Mouse (Mus musculus) embryonic facial prominence, embryonic 13.5 days (tissue): ENCODE measurements at regions not wholly inside any gene's neighbourhood (a gene's known extent, or its start where the extent isn't known, plus 50 kb on each side); places are given as distances from the start of the nearest gene placed in this dataset.

Experiments
- ATAC-seq: fragments of 200-750 bp; cut with Nextera tagmentation; 2 replicates; pipeline ENCODE4 v1.8.0; 2017; ENCODE audit warnings: low read depth; ENCODE audit not compliant: insufficient number of reproducible peaks, insufficient read depth, low FRiP score, low TSS enrichment
- H3K27ac ChIP-seq: fragments of 300-500 bp; sonication (generic); 2 replicates; pipeline ENCODE4 v1.5.1; 2015; ENCODE audit warnings: moderate library complexity, mild to moderate bottlenecking, inconsistent platforms
- H3K27me3 ChIP-seq: fragments of 300-500 bp; sonication (generic); 2 replicates; pipeline ENCODE4 v1.6.1; 2015; ENCODE audit warnings: mild to moderate bottlenecking, inconsistent platforms
- H3K36me3 ChIP-seq: fragments of 300-500 bp; sonication (generic); 2 replicates; pipeline ENCODE4 v1.6.1; 2015; ENCODE audit warnings: mild to moderate bottlenecking, inconsistent platforms
- H3K4me1 ChIP-seq: fragments of 300-500 bp; sonication (generic); 2 replicates; pipeline ENCODE4 v1.6.1; 2015; ENCODE audit warnings: inconsistent platforms
- H3K4me2 ChIP-seq: fragments of 300-500 bp; sonication (generic); 2 replicates; pipeline ENCODE4 v1.6.1; 2015; ENCODE audit warnings: moderate library complexity, mild to moderate bottlenecking, inconsistent platforms
- H3K4me3 ChIP-seq: fragments of 300-500 bp; sonication (generic); 2 replicates; pipeline ENCODE4 v1.5.1; 2015; ENCODE audit warnings: mild to moderate bottlenecking, inconsistent platforms
- H3K9ac ChIP-seq: fragments of 300-500 bp; sonication (generic); 2 replicates; pipeline ENCODE4 v1.6.1; 2015; ENCODE audit warnings: mild to moderate bottlenecking, inconsistent platforms
- H3K9me3 ChIP-seq: fragments of 300-500 bp; sonication (generic); 2 replicates; pipeline ENCODE4 v1.6.1; 2016; ENCODE audit warnings: inconsistent platforms
- WGBS: fragments of 180-500 bp; shearing (Covaris S2); methylation state at CpG from one replicate; pipeline ENCODE4 v1.1.7; 2015; ENCODE audit warnings: mixed read lengths; 5-methylcytosine and 5-hydroxymethylcytosine counted together

DNA sequence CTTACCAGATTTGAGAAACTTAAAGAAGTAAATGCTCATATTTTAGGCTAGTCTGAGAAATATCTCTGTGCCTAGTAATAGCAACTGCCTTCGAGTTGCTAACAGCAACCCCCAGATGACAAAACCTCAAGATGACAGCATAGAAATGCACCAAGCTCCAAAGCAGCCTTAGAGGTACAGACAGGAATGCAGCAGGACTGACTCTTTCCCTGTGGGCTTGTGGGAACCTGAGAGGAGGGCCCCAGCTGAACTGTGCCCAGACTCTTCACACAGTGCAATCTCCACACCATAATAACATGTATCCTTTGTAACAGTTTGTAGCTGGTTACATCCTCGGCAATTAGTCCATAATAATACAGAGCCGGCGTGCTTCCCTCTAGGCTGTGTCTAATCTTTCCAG, 252.9 kb upstream of the Spag17 start:
- H3K4me2 ChIP-seq, result no peak overlapping the region
- no peaks in the 10 kb centered on the region for H3K27me3 ChIP-seq
- 49% methylated on average over 4 of the region's 4 CpGs for WGBS
- peaks cover 8% of the 10 kb centered on the region; the same call in 1 of the 2 replicates for H3K4me1 ChIP-seq
- no peaks in the 10 kb centered on the region for H3K9me3 ChIP-seq
- H3K4me3 ChIP-seq, result no peak overlapping the region
- ATAC-seq, result no peak
- no peak overlapping the region for H3K27ac ChIP-seq
- no peaks in the 10 kb centered on the region for H3K36me3 ChIP-seq
- H3K9ac ChIP-seq, result no peak overlapping the region

DNA sequence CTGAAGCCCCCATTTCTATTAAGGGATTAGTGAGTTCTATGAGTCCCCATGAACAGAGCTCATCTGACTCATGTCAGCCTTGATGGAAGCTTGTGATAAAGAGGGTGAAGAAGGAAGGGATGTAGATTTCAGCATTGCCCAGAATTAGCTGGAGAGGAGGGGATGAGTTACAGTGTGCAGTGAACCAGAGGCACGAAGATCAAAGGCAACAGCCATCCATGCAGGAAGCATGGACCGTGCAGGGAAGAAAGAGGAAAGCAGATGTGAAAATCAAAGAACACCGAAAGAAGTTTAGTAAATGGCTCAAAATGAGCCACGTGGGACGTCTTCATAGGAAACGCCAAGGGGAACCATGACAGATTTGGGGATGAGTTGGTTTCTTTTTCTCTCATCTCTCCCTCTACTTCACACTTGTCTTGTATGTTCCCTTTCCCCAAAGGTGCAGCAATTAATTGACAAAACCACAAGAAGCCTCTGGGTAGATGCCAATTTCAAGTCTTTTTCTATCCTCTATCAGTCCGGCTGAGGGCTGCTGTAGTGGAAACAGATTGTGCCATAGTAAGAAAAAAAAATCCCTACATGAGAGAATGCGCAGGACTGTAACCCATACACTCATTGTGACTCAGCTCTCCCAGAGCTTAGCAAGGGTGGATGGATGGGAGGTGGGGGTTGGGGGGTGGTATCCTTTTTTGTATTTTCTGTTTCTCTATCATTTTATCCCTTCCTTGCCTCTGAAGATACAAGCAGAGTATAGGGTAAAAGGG, 243.7 kb upstream of the Spag17 start:
- no peak for ATAC-seq
- WGBS, result 34% methylated on average over 8 of the region's 8 CpGs
- Histone ChIP-seq H3K36me3 (no peaks in the 10 kb centered on the region), H3K4me1 (no peaks in the 10 kb centered on the region), H3K9me3 (no peaks in the 10 kb centered on the region), H3K4me3 (no peak overlapping the region), H3K4me2 (no peak overlapping the region), H3K9ac (no peak overlapping the region), H3K27me3 (0 out of 2 replicates have a peak, but pooled peaks cover 5% of the 10 kb centered on the region), H3K27ac (no peak overlapping the region)

DNA sequence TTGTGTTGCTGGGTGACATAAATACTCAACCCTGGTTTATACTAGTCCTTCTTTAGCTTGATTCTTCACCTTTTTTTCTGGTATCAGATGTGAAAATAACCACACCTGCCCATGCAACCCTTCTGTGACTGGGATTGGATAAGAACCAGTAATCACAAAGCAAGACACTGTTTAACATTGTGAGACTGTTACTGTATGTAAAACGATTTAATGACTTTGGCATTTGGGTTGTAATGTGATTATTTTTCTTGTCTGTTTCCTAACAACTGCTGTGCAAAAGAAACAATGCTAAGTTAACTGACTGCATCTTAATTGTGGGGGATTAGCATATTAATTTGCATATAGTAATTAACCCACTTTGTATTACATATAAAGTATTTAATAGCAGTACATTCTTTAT, 240.3 kb upstream of the Spag17 start:
- H3K4me2 ChIP-seq, result no peak overlapping the region
- ATAC-seq, result no peak

DNA sequence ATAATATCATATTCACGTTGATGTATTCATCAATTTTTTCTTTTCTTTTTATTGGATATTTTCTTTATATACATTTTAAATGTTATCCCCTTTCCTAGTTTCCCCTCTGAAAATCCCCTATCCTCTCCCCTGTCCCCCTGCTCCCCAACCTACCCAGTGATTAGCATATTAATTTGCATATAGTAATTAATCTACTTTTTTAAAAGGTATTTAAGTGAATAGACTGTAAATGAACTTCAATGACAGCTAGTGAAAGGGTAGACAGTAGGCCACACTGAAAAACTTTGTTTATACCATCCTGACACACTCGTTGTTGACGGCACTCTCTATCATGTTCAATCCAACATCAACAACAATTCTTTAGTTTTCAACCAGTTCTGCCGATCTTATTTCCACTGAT, 239.9 kb upstream of the Spag17 start:
- Histone ChIP-seq H3K27ac (no peak overlapping the region), H3K4me1 (no peaks in the 10 kb centered on the region), H3K4me3 (no peak overlapping the region), H3K4me2 (no peak overlapping the region), H3K27me3 (no peaks in the 10 kb centered on the region), H3K9me3 (no peaks in the 10 kb centered on the region), H3K36me3 (no peaks in the 10 kb centered on the region), H3K9ac (no peak overlapping the region)
- ATAC-seq, result no peak
- 90% methylated on average over 4 of the region's 4 CpGs for WGBS

More for the DNA sequence above, 240.3 kb upstream of the Spag17 start:
- Histone ChIP-seq H3K4me3 (no peak overlapping the region), H3K27me3 (no peaks in the 10 kb centered on the region), H3K9ac (no peak overlapping the region), H3K9me3 (no peaks in the 10 kb centered on the region), H3K27ac (no peak overlapping the region), H3K36me3 (no peaks in the 10 kb centered on the region), H3K4me1 (no peaks in the 10 kb centered on the region)
- WGBS, result 80% methylated on average over 1 of the region's 1 CpGs

DNA sequence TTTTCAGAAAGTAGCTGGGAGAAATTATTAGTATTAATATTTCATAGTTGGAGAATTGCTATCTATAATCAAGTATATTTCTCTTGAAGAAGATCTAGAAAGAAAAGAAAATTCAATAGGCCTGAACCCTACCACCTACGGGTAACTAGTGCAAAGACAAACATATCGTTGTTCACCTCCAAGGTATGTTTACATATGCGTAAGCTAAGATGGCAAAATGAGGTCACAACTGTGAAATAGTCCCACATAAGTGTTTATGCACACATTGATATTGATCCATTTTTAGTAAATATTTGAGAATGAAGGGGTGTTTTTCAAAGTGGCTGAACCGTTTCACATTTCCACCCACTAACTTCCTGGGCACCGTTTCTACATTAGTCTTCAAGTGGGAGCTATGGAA, 227.6 kb upstream of the Spag17 start:
- H3K27me3 ChIP-seq, result 0 out of 2 replicates have a peak, but pooled peaks cover 3% of the 10 kb centered on the region
- WGBS, result 74% methylated on average over 5 of the region's 5 CpGs

DNA sequence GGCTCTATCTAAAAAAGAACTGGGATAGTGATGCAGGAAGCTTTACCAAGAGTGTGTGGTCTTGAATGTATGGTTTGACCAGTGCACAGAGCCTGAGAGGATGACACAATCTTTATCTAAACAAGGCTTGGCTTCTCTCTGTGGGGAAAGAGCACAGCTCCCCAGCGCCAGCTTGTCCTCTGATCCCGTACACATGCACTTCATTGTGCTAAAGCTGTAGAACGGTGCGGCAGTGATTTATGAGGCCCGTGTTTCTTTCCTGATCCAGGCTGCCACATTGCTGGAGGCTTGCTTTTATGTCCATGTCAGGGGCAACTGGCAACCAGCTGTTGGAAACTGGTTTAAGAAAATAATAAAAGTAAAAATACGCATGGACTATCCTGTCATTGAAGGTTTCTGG, 221.4 kb upstream of the Spag17 start:
- H3K27me3 ChIP-seq, result peaks cover 3% of the 10 kb centered on the region; the same call in 1 of the 2 replicates
- no peaks in the 10 kb centered on the region for H3K9me3 ChIP-seq
- ATAC-seq, result no peak
- H3K27ac ChIP-seq, result no peak overlapping the region
- no peaks in the 10 kb centered on the region for H3K36me3 ChIP-seq
- no peak overlapping the region for H3K4me3 ChIP-seq
- H3K4me2 ChIP-seq, result no peak overlapping the region
- H3K9ac ChIP-seq, result no peak overlapping the region
- 61% methylated on average over 6 of the region's 6 CpGs for WGBS
- H3K4me1 ChIP-seq, result no peaks in the 10 kb centered on the region

More for the DNA sequence above, 227.6 kb upstream of the Spag17 start:
- no peak overlapping the region for H3K9ac ChIP-seq
- no peak for ATAC-seq
- H3K4me1 ChIP-seq, result peaks cover 9% of the 10 kb centered on the region; the same call in 1 of the 2 replicates
- no peaks in the 10 kb centered on the region for H3K36me3 ChIP-seq
- no peak overlapping the region for H3K4me2 ChIP-seq
- H3K27ac ChIP-seq, result no peak overlapping the region
- H3K9me3 ChIP-seq, result no peaks in the 10 kb centered on the region
- H3K4me3 ChIP-seq, result no peak overlapping the region

DNA sequence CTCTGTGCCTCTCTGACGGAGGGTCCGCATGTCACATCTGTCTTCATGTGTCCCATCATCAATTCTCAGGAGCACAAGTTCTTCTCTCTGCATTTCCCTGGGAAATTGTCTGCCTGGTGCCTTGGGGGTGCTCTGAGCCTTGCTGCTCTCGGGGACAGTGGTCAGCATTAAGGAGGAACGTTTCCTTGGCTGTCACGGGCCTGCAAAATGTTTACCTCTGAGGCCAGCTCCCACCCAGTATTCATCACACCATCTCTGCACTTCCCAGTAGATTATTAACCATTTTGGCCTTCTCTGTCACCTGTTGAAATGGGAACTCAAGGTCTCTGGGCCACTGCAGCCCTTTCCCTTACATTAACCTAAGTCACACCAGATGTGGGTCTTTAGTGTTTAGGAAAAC, 219.8 kb upstream of the Spag17 start:
- WGBS, result 64% methylated on average over 5 of the region's 5 CpGs
- Histone ChIP-seq H3K27ac (no peak overlapping the region), H3K36me3 (no peaks in the 10 kb centered on the region), H3K27me3 (peaks cover 3% of the 10 kb centered on the region; the same call in 1 of the 2 replicates), H3K4me3 (no peak overlapping the region), H3K4me2 (no peak overlapping the region), H3K4me1 (no peaks in the 10 kb centered on the region), H3K9ac (no peak overlapping the region), H3K9me3 (no peaks in the 10 kb centered on the region)
- ATAC-seq, result no peak

DNA sequence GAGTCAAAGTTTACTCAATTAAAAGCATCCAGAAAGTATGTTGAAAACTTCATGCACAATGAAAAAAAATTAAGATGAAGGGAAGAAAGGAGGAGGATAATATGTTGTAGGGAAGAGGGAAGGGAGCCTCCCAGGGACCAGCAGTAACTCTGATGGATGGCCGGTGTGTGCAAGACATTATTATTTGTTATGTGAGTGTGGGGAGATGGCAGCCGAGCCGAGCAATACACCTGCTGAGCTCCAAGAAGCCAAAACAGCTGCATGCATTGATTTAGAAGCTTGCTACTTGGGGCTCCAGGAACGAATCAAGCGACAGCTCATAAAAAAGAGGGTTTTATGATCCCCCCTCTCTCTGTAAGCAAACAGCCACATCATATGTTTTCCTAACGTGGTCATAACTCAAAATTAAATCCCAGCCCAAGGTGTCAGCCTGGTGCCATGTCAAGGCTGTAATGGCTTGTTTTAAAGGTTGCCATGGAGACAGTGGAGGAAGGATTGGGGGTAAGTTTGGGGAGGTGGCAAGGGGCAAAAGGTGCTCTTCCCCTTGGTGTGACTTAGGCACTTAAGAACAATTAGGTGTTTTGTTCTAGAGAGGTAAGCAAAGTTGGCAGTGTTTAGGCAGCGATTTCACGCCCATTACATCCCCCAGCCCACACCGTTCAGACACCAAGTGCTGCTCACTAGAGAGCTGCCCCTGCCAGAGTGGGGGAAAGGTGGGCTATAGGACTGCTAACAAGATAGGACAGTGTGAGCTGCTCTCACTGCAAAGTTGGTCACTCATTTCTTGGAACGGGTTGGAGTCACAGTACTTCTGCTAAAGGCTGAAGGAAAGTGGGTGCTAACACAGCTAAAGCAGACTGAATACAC, 219.1 kb upstream of the Spag17 start:
- ATAC-seq, result no peak
- Histone ChIP-seq H3K4me2 (no peak overlapping the region), H3K9me3 (no peaks in the 10 kb centered on the region), H3K36me3 (no peaks in the 10 kb centered on the region), H3K27me3 (peaks cover 3% of the 10 kb centered on the region; the same call in 1 of the 2 replicates), H3K4me3 (no peak overlapping the region), H3K4me1 (no peaks in the 10 kb centered on the region), H3K9ac (no peak overlapping the region), H3K27ac (no peak overlapping the region)
- 32% methylated on average over 10 of the region's 10 CpGs for WGBS

DNA sequence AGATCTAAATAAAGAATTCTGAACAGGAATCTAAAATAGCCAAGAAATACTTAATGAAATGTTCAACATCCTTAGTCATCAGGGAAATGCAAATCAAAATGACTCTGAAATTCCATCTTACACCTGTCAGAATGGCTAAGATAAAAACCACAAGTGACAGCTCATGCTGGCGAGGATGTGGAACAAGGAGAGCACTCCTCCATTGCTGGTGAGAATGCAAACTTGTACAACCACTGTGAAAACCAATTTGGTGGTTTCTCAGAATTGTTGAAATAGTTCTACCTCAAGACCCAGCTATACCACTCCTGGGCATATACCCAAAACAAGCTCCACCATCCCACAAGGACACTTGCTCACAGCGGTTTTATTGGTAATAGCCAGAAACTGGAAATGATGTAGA, 211.1 kb upstream of the Spag17 start:
- ATAC-seq, result no peak
- 84% methylated on average over 2 of the region's 2 CpGs for WGBS
- H3K9ac ChIP-seq, result no peak overlapping the region

DNA sequence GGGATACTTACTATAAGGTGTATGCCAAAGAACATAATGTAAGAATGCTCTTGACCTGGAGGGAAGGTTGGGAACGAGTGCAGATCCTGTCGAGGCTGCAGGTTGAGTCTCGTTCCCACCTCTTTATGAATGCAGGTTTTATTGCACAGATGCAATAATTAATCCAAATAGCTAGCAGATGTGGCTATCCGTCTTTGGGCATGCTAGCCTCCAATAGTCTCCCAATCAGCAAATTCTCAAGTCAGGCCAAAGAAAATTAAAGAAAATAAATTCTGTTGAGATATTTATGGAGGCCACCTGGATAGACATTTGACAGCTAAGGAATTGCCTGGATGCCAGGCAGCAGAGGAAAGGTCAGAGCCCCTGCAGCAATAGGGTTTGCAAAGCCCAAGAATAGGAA, 175.7 kb upstream of the Spag17 start:
- H3K27me3 ChIP-seq, result no peaks in the 10 kb centered on the region
- no peak overlapping the region for H3K4me3 ChIP-seq
- H3K36me3 ChIP-seq, result no peaks in the 10 kb centered on the region
- ATAC-seq, result no peak
- no peak overlapping the region for H3K9ac ChIP-seq
- H3K27ac ChIP-seq, result no peak overlapping the region
- H3K4me2 ChIP-seq, result no peak overlapping the region
- H3K9me3 ChIP-seq, result no peaks in the 10 kb centered on the region
- 50% methylated on average over 4 of the region's 4 CpGs for WGBS
- no peaks in the 10 kb centered on the region for H3K4me1 ChIP-seq

More for the DNA sequence above, 211.1 kb upstream of the Spag17 start:
- Histone ChIP-seq H3K9me3 (no peaks in the 10 kb centered on the region), H3K27ac (no peak overlapping the region), H3K4me1 (no peaks in the 10 kb centered on the region), H3K36me3 (no peaks in the 10 kb centered on the region), H3K4me3 (no peak overlapping the region), H3K27me3 (no peaks in the 10 kb centered on the region), H3K4me2 (no peak overlapping the region)

DNA sequence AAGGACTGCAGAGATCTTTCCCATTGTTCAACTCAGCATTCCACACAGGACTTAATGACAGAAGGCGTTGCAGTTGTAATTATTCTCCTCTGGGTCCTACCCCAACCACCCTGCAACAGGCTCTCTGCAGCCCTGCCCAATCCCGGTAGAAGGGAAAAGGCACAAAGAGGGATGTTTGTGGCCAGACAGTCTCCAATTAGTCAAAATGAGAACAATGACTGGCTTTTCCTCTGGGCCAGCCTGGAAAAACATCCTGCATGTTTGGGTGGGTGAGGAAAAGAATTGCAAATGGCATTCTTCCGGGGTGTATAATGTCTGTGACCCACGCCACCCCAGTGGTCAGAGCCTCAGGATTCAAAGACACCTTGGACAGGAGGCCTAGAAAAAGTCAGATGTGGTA, 168.8 kb upstream of the Spag17 start:
- Histone ChIP-seq H3K4me2 (no peak overlapping the region), H3K27ac (no peak overlapping the region; the same call in 1 of the 2 replicates), H3K4me1 (no peaks in the 10 kb centered on the region), H3K9ac (no peak overlapping the region), H3K4me3 (no peak overlapping the region), H3K27me3 (no peaks in the 10 kb centered on the region), H3K36me3 (no peaks in the 10 kb centered on the region), H3K9me3 (no peaks in the 10 kb centered on the region)
- 37% methylated on average over 4 of the region's 4 CpGs for WGBS
- no peak for ATAC-seq
